Mouse (Mus musculus) 416B (cell line): ENCODE data around the gene Lmcd1.
A peak's percentile ranks its signal among the peaks of the same experiment; 100 is the strongest.

Experiments used
- DNase-seq: peaks from one replicate; pipeline ENCODE4 v3.0.0; 2011; ENCODE audit warnings: low read depth

Gene Lmcd1

DNA sequence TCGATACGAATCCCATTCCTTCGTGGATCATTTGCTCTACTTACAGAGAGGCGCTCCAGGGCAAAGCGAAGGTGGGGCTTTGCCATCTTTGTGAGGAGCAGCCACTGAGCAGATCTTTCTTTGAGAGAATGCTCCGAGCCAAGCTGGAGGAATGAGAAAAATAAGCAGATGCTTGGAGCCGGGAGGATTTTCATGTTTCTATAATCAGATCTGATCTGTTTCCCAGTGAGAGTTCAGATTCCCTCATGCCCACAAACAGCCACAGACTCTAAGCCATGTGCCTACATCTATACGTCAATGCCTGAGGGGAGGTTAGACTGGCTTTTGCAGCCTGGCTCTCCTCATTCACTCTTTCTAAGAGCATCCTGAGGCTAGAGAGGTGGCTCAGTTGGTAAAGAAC lies 87.1 kb downstream of the Lmcd1 start:
- DNase-seq: no peak

DNA sequence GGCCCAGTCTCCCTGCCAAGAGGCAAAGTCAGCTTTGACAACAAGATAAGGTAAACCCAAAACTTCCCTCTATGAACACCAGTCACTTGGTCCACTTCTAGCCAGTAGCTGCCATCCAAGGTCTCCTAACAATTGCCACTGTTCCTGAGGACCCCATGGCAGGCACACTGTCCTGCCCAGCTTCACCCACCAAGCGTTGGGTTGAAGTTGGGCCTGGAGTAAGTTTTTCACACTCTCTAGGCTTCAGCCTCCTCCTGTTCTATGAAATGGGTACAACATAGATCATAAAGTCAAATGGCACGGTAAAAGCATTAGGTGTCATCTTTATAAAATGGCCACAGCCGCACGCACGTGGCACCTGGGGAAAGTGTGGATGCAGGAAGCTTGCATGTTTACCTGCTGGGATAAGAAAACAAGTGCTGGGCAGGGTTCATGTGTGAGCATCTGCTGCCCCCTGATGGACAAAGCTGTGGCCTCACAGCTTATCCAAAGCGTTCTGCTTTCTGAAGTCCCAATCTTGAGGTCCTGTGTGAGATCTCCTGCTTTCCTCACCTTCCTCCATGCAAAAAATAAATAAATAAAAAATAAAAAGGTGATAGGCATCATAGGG lies 88.9 kb downstream of the Lmcd1 start:
- DNase-seq: peak; percentile 56

- peak; percentile 78 for DNase-seq
Observed at GRCm38 (mm10) chr6:112364581-112364980, 91.0 kb downstream of the Lmcd1 start.

DNA sequence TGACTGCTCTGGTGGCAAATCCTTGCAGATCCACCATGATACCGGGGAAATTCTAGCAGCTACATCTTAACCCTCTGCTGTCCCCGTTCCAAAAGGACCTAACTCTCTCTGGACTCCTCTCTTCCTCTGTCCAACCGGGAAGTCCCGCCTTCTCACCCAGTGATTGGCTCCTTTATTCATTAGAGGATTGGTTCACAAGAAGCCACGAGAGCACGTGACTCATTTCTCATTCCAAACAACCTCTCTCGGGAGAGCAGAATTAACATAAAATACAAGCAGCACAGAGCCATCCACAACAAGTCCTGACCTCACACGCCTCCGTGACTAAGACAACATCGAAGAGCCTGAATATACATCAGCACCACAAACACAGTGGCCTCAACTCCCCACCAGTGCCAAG lies 91.7 kb downstream of the Lmcd1 start:
- DNase-seq: peak; percentile 89

DNA sequence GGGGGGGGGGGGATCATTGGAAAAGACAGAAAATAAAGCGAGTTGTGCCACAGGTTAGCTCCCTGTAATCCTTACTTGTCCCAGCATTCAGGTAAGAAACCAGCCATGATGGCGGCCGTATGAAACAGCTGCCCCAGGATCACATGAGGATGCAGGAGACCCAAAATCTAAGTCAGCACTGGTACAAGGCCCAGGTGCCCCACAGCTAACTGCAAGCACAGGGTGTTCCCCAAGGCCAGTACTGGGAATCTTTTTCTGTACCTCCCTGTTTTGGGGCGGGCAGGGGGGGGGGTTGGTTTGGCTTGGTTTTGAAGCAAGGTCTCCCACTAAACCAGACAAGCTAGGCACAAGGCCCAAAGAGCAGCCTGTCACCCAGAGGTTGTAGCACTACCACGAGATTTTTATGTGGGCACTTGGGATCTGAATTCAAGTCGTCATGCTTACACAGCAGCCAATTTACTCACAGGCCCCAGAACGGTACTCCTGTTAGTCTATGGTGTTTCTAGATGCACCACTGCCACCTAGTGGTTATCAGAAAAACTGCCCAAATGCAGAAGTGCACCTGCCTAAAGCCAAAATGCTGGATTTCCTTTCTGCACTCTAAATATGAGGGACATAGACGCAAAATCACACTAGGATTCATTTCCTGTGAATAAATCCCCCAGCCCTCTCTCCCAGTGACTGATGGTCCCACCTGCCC lies 100.5 kb downstream of the Lmcd1 start:
- DNase-seq: peak; percentile 73

DNA sequence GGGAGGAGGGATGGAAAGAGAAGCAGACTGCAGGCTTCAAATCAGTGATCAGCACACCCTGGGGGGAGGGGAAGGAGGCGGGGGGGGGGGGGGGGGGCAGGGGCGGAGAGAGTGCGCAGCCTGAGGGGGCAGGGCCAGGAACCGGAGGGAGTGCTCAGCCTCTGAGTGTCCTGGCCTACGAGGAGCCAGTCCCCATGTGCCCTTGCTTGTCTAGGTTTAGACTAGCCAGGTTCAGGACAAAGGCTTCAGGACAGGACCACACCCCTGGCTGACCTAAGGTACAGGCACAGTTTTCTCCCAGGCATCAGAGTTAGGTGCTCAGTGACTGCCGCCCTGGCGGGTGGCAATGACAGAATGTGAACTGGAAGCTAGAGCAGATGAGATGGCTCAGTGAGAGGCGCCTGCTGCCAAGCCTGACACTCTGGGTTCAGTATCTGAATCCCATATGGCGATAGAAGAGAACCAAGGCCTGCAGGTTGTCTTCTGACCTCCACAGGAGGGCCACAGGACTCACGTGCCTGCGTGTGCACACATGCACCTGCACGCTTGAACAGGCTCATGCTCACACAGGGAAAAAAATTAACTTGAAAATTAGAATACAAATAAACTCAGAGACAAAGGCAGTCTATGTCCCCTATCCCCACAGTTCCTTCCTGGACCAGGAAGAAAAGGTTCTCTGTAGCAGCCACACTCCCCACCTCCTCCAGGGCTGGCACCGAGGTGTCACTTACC lies 102.3 kb downstream of the Lmcd1 start:
- DNase-seq: no peak

DNA sequence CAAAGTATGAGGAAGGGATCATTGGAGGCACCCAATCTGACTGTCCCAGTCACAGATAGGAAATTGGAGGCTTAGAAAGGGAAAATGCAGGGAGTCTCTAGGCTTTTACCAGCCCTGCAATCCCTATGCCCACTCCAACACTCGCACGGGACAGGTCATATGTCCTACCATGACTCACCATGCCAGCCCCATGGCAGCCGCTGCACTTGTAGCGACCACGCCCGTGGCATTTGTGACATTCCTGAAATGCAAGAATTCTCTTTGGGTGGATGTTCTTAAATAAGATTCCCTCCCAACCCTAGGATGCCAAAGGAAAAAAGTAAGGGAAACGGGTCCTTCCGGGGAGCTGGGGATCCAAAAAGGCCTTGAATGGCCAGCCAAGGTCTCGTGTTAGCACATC lies 105.5 kb downstream of the Lmcd1 start:
- DNase-seq: no peak
